Mouse (Mus musculus) monocyte, adult 59 days (primary cell): Measurements from ENCODE around the gene Lelp1. TPM values are rescaled to one million over a fixed set of nuclear protein-coding genes. Genes with fewer than 3 reads are reported as not detected.

ENCODE experiments used
- total RNA-seq, 2 experiments: library from RNA; stranded (reverse); gene quantifications; one replicate each; pipeline ENCODE4 v1.2.4; 2023

Gene Lelp1
- total RNA-seq = not detected

GRCm38 (mm10) chr3:92142644-92143043, at the start of gene Lelp1:
Gene Lelp1, minus strand, starts transcription at chr3:92142744.

GRCm38 (mm10) chr3:92123847-92124246, 18.7 kb downstream of the Lelp1 start, which contains the start of gene Prr9:
Gene Prr9, minus strand, starts transcription at chr3:92123947.

Other genes with a start within 250 kb of the Lelp1 start
- not detected for gene Pglyrp3, start 128.2 kb downstream of the Lelp1 start, total RNA-seq
- not detected for gene Lor, start 59.6 kb downstream of the Lelp1 start, total RNA-seq
- not detected for gene Prr9, start 18.8 kb downstream of the Lelp1 start, total RNA-seq
- gene Sprr2a1, start 73.1 kb upstream of the Lelp1 start, total RNA-seq = not detected
- gene Sprr2a2, start 73.2 kb upstream of the Lelp1 start, total RNA-seq = not detected
- gene Sprr2a3, start 142.7 kb upstream of the Lelp1 start, total RNA-seq = not detected
- gene Sprr2b, start 173.9 kb upstream of the Lelp1 start, total RNA-seq = not detected
- not detected for gene Sprr2d, start 196.4 kb upstream of the Lelp1 start, total RNA-seq
- gene Sprr2e, start 209.4 kb upstream of the Lelp1 start, total RNA-seq = not detected
- gene Sprr2f, start 222.4 kb upstream of the Lelp1 start, total RNA-seq = not detected
- not detected for gene Sprr2h, start 242.9 kb upstream of the Lelp1 start, total RNA-seq